Mouse (Mus musculus): ENCODE measurements at regions not wholly inside any gene's neighbourhood (a gene's known extent, or its start where the extent isn't known, plus 50 kb on each side); places are given as distances from the start of the nearest gene placed in this dataset.

- Histone ChIP-seq H3K27ac (no peak overlapping the region), H3K27me3 (ENCODE audit: poor library complexity, severe bottlenecking) (no peaks in the 10 kb centered on the region), H3K4me1 (peaks cover 13% of the 10 kb centered on the region), H3K4me3 (no peak overlapping the region), H3K36me3 (replicated peaks) (no peaks in the 10 kb centered on the region), H3K9me3 (no peaks in the 10 kb centered on the region)
- 94% methylated on average over 6 of the region's 6 CpGs for WGBS
- no peak for DNase-seq (ENCODE audit: extremely low spot score, low spot score)
Measured at GRCm38 (mm10) chr13:57365096-57365495, 469.3 kb upstream of the Trpc7 start.

DNA sequence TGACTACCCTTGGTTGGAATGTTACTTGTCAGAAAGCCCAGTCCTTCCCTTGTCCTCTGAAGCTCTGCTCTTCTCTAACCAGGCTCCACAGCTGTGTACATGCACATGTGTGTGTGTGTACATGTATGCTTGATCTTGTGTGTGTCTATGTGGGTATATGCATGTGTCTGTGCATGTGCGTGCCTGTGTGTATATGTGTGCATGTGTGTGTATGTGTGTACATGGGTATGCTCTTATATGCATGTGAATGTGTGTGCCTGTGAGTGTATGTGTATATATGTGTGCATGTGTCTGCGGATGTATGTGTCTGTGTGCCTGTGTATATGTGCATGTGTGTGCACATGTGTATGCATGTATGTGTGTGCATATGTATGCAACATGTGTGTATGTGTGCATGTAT lies 468.6 kb upstream of the Trpc7 start:
- Histone ChIP-seq H3K9me3 (no peaks in the 10 kb centered on the region), H3K27me3 (ENCODE audit: poor library complexity, severe bottlenecking) (no peaks in the 10 kb centered on the region), H3K4me1 (peaks cover 13% of the 10 kb centered on the region), H3K36me3 (replicated peaks) (no peaks in the 10 kb centered on the region), H3K27ac (no peak overlapping the region), H3K4me3 (no peak overlapping the region)
- DNase-seq (ENCODE audit: extremely low spot score, low spot score): no peak
- 92% methylated on average over 2 of the region's 2 CpGs for WGBS

DNA sequence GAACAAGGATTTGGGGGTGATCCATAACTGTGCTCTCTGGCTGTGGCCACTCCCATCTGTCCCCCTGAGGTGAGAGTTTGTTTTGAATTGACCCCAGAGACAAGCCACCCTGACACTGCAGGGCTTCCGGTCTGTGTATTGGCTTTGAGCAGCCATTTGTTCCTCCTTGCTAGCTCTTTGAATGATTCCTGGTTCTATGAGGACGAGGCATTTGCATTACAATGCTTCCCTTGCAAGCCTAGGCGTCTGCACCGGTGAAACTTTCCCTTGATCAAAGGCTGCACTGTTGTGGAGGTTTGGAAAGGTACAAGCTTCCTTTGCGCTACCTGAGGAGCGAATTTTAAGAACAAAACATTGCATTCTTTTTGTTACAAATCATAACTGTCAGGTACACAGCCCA lies 466.8 kb upstream of the Trpc7 start:
- H3K36me3 ChIP-seq (replicated peaks): no peaks in the 10 kb centered on the region
- 9% methylated on average over 6 of the region's 6 CpGs for WGBS

GRCm38 (mm10) chr13:57361286-57361685 lies 465.5 kb upstream of the Trpc7 start:
- no peaks in the 10 kb centered on the region for H3K9me3 ChIP-seq

More for the DNA sequence above, 466.8 kb upstream of the Trpc7 start:
- Histone ChIP-seq H3K9me3 (no peaks in the 10 kb centered on the region), H3K4me3 (no peak overlapping the region), H3K4me1 (peaks cover 13% of the 10 kb centered on the region), H3K27ac (no peak overlapping the region), H3K27me3 (ENCODE audit: poor library complexity, severe bottlenecking) (no peaks in the 10 kb centered on the region)
- DNase-seq (ENCODE audit: extremely low spot score, low spot score): no peak

DNA sequence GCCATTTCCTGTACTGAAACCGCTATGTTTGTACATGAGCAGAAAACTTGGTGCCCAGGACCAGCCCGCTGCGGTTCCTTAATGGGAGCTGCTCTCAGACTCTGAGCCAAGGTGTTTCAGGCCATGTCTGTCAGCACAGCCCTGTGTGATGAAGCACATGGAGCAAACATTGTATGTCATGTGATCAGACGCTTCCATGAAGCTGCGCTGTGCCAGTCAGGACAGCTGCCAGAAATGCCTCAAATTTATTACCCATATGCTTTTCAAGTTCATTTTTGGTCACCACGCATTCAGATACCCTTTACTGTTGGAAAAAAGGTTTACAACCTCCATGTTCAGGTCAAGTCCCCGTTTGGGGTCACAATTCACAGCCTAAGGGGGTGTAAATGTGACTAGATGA lies 458.8 kb upstream of the Trpc7 start:
- no peak overlapping the region for H3K4me3 ChIP-seq
- no peak overlapping the region for H3K27ac ChIP-seq
- DNase-seq (ENCODE audit: extremely low spot score, low spot score): no peak
- no peaks in the 10 kb centered on the region; the same call in 1 of the 2 replicates for H3K4me1 ChIP-seq
- H3K36me3 ChIP-seq (replicated peaks): no peaks in the 10 kb centered on the region
- 93% methylated on average over 7 of the region's 7 CpGs for WGBS
- no peaks in the 10 kb centered on the region for H3K27me3 ChIP-seq (ENCODE audit: poor library complexity, severe bottlenecking)
- no peaks in the 10 kb centered on the region for H3K9me3 ChIP-seq

More at GRCm38 (mm10) chr13:57361286-57361685, 465.5 kb upstream of the Trpc7 start:
- H3K27me3 ChIP-seq (ENCODE audit: poor library complexity, severe bottlenecking): no peaks in the 10 kb centered on the region
- WGBS: 89% methylated on average over 7 of the region's 7 CpGs
- peaks cover 13% of the 10 kb centered on the region for H3K4me1 ChIP-seq
- H3K4me3 ChIP-seq: no peak overlapping the region
- no peak for DNase-seq (ENCODE audit: extremely low spot score, low spot score)
- H3K27ac ChIP-seq: no peak overlapping the region
- H3K36me3 ChIP-seq (replicated peaks): no peaks in the 10 kb centered on the region

- H3K27ac ChIP-seq: no peak overlapping the region
- no peaks in the 10 kb centered on the region for H3K27me3 ChIP-seq (ENCODE audit: poor library complexity, severe bottlenecking)
- WGBS: 68% methylated on average over 3 of the region's 3 CpGs
- no peak for DNase-seq (ENCODE audit: extremely low spot score, low spot score)
- H3K36me3 ChIP-seq (replicated peaks): no peaks in the 10 kb centered on the region
- H3K9me3 ChIP-seq: no peaks in the 10 kb centered on the region
- no peak overlapping the region for H3K4me3 ChIP-seq
- H3K4me1 ChIP-seq: no peaks in the 10 kb centered on the region; the same call in 1 of the 2 replicates
Measured at GRCm38 (mm10) chr13:57353976-57354375, 458.2 kb upstream of the Trpc7 start.

DNA sequence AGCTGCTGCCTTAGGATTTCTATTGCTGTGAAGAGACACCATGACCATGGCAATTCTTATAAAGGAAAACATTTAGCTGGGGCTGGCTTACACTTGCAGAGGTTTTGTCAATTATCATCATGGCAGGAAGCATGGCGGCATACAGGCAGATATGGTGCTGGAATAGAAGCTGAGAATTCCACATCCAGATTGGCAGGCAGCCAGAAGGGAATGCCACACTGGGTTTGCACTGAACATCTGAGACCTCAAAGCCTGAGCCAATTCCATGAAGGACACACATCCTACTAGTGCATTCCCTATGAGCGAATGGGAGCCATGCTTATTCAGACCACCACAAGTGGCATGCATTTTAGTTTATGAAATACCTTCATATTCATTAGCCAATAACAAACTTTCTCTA lies 455.0 kb upstream of the Trpc7 start:
- 95% methylated on average over 2 of the region's 2 CpGs for WGBS
- no peaks in the 10 kb centered on the region; the same call in 1 of the 2 replicates for H3K4me1 ChIP-seq
- no peak for DNase-seq (ENCODE audit: extremely low spot score, low spot score)
- H3K36me3 ChIP-seq (replicated peaks): no peaks in the 10 kb centered on the region
- no peaks in the 10 kb centered on the region for H3K9me3 ChIP-seq
- H3K27ac ChIP-seq: no peak overlapping the region
- no peaks in the 10 kb centered on the region for H3K27me3 ChIP-seq (ENCODE audit: poor library complexity, severe bottlenecking)
- H3K4me3 ChIP-seq: no peak overlapping the region

GRCm38 (mm10) chr13:57338676-57339075 lies 442.9 kb upstream of the Trpc7 start:
- Histone ChIP-seq H3K4me1 (peaks cover 6% of the 10 kb centered on the region; the same call in 1 of the 2 replicates), H3K4me3 (no peak overlapping the region), H3K9me3 (no peaks in the 10 kb centered on the region), H3K36me3 (replicated peaks) (no peaks in the 10 kb centered on the region), H3K27me3 (ENCODE audit: poor library complexity, severe bottlenecking) (no peaks in the 10 kb centered on the region), H3K27ac (no peak overlapping the region)
- DNase-seq (ENCODE audit: extremely low spot score, low spot score): no peak
- 76% methylated on average over 6 of the region's 6 CpGs for WGBS

- no peak for DNase-seq (ENCODE audit: extremely low spot score, low spot score)
- Histone ChIP-seq H3K9me3 (no peaks in the 10 kb centered on the region), H3K36me3 (replicated peaks) (no peaks in the 10 kb centered on the region), H3K4me1 (peaks cover 6% of the 10 kb centered on the region; the same call in 1 of the 2 replicates), H3K27ac (no peak overlapping the region), H3K4me3 (no peak overlapping the region), H3K27me3 (ENCODE audit: poor library complexity, severe bottlenecking) (no peaks in the 10 kb centered on the region)
- 87% methylated on average over 8 of the region's 8 CpGs for WGBS
Measured at GRCm38 (mm10) chr13:57336596-57336995, 440.8 kb upstream of the Trpc7 start.

DNA sequence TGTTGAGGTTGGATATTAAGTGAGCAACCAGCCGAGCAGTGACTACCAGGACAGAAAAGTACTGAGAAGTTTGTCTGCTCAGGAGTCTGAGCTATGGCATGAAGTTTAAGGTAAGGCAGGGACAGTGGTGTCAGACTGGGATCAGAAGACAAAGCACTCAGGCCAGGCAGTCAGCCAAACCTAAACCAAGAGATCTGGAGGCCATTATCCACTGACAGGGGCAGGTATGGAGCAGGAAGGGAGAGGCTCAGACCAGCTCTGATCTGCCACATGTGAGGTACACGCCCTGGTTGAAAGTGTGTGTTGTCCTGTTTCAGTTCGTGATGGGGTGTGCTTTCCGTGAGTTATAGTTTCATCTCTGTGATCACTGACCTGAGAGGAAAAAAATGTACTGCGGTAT lies 437.2 kb upstream of the Trpc7 start:
- WGBS: 88% methylated on average over 5 of the region's 5 CpGs
- H3K36me3 ChIP-seq (replicated peaks): no peaks in the 10 kb centered on the region
- no peaks in the 10 kb centered on the region for H3K9me3 ChIP-seq
- H3K27me3 ChIP-seq (ENCODE audit: poor library complexity, severe bottlenecking): no peaks in the 10 kb centered on the region
- no peak overlapping the region for H3K4me3 ChIP-seq
- DNase-seq (ENCODE audit: extremely low spot score, low spot score): no peak
- no peak overlapping the region for H3K27ac ChIP-seq
- peaks cover 11% of the 10 kb centered on the region for H3K4me1 ChIP-seq

GRCm38 (mm10) chr13:57331868-57332267 lies 436.1 kb upstream of the Trpc7 start:
- Histone ChIP-seq H3K4me1 (peaks cover 10% of the 10 kb centered on the region), H3K27ac (no peak overlapping the region), H3K36me3 (replicated peaks) (no peaks in the 10 kb centered on the region), H3K9me3 (no peaks in the 10 kb centered on the region), H3K4me3 (no peak overlapping the region), H3K27me3 (ENCODE audit: poor library complexity, severe bottlenecking) (no peaks in the 10 kb centered on the region)
- no peak for DNase-seq (ENCODE audit: extremely low spot score, low spot score)
- WGBS: 90% methylated on average over 5 of the region's 5 CpGs

DNA sequence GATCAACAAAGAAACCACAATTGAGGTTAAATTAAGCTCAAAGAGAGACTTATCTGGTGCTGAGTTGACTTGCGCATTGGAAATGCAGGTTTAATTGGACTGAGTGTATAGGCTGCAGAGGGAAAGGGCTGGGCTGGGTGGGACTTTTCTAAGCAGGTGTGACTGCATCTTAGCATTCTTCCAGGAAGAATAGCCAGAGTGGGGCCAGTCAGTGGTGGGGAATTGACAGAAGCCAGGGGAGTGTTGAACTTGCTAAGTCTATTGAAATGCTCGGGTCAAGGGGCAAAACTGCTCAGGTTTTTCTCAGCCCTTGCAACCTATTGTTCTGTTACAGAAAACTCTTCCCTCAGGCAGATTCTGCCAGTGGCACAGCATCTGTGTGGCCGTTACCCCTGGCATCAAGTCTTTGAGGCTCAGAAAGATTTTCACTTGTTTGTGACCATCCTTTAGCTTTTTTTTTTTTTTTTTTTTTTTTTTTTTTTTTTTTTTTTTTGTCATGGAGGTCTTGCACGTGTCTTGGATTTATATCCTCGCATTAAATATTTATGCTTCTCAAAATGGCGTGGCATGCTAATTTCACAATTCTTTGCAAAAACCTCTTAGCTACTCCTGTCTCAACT lies 429.6 kb upstream of the Trpc7 start:
- Histone ChIP-seq H3K36me3 (replicated peaks) (no peaks in the 10 kb centered on the region), H3K4me3 (no peak overlapping the region), H3K27me3 (ENCODE audit: poor library complexity, severe bottlenecking) (no peaks in the 10 kb centered on the region), H3K4me1 (peaks cover 13% of the 10 kb centered on the region), H3K9me3 (no peaks in the 10 kb centered on the region), H3K27ac (no peak overlapping the region)
- 74% methylated on average over 6 of the region's 6 CpGs for WGBS
- DNase-seq (ENCODE audit: extremely low spot score, low spot score): peak; percentile 11

GRCm38 (mm10) chr13:57316211-57317005 lies 420.6 kb upstream of the Trpc7 start:
- H3K36me3 ChIP-seq (replicated peaks): no peaks in the 10 kb centered on the region
- WGBS: 22% methylated on average over 11 of the region's 11 CpGs
- peak overlapping the region; percentile 82 for H3K27ac ChIP-seq
- peaks cover 12% of the 10 kb centered on the region; the same call in 1 of the 2 replicates for H3K27me3 ChIP-seq (ENCODE audit: poor library complexity, severe bottlenecking)
- peak; percentile 38 for DNase-seq (ENCODE audit: extremely low spot score, low spot score)
- H3K4me1 ChIP-seq: peaks cover 40% of the 10 kb centered on the region
- no peaks in the 10 kb centered on the region for H3K9me3 ChIP-seq
- no peak overlapping the region for H3K4me3 ChIP-seq
